Mouse (Mus musculus) limb, embryonic 11.5 days (tissue): ENCODE results near the gene Cadps. TPM values are rescaled to one million over a fixed set of nuclear protein-coding genes. Genes with fewer than 3 reads are reported as not detected.

Source experiments
- ATAC-seq: fragments of 200-750 bp; cut with Nextera tagmentation; 2 replicates; pipeline ENCODE4 v1.8.0; 2017; ENCODE audit warnings: low read depth; ENCODE audit not compliant: insufficient number of reproducible peaks, low FRiP score, low TSS enrichment
- DNase-seq: peaks from one replicate; pipeline ENCODE4 v3.0.0-alpha.2; 2015; ENCODE audit warnings: low spot score
- H3K27ac ChIP-seq: fragments of 300-500 bp; sonication (generic); replicated peaks from 2 replicates; pipeline ENCODE4 v1.5.1; 2014; ENCODE audit warnings: low read depth, mild to moderate bottlenecking, low read length
- H3K27me3 ChIP-seq: fragments of 300-500 bp; sonication (generic); 2 replicates; pipeline ENCODE4 v1.6.1; 2014; ENCODE audit warnings: mild to moderate bottlenecking, low read length, mixed read lengths; ENCODE audit not compliant: control insufficient read depth, insufficient read depth
- H3K36me3 ChIP-seq: fragments of 300-500 bp; sonication (generic); 2 replicates; pipeline ENCODE4 v1.6.1; 2014; ENCODE audit warnings: mild to moderate bottlenecking, low read length, moderate library complexity, mixed read lengths; ENCODE audit not compliant: control insufficient read depth, insufficient read depth
- H3K4me1 ChIP-seq: fragments of 300-500 bp; sonication (generic); 2 replicates; pipeline ENCODE4 v1.6.1; 2014; ENCODE audit warnings: low read length, mixed read lengths; ENCODE audit not compliant: control insufficient read depth, insufficient read depth
- H3K4me2 ChIP-seq: fragments of 300-500 bp; sonication (generic); 2 replicates; pipeline ENCODE4 v1.6.1; 2014; ENCODE audit warnings: low read depth, mild to moderate bottlenecking, moderate library complexity; ENCODE audit not compliant: severe bottlenecking
- H3K4me3 ChIP-seq: fragments of 300-500 bp; sonication (generic); 2 replicates; pipeline ENCODE4 v1.5.1; 2014; ENCODE audit warnings: low read depth, low read length
- H3K9ac ChIP-seq: fragments of 300-500 bp; sonication (generic); 2 replicates; pipeline ENCODE4 v1.6.1; 2014; ENCODE audit warnings: mild to moderate bottlenecking, low read length
- H3K9me3 ChIP-seq: fragments of 300-500 bp; sonication (generic); 2 replicates; pipeline ENCODE4 v1.6.1; 2016; ENCODE audit warnings: low read length; ENCODE audit not compliant: control insufficient read depth
- WGBS: fragments of 180-500 bp; shearing (Covaris S2); extraction: QIAGEN DNeasy Blood & Tissue Kit; methylation state at CpG from one replicate; pipeline ENCODE4 v1.1.7; 2014; 5-methylcytosine and 5-hydroxymethylcytosine counted together
- polyA plus RNA-seq: library from polyadenylated mRNA; unstranded; fragments of >200 nt; fragmentation: Nextera tagmentation; extraction: Ambion mirVana; gene quantifications from 2 replicates; pipeline ENCODE4 v1.2.1, GENCODE M21; 2014

The Cadps gene
- polyA plus RNA-seq, 1 experiment from 2014 or later, result 0.36 TPM

DNA sequence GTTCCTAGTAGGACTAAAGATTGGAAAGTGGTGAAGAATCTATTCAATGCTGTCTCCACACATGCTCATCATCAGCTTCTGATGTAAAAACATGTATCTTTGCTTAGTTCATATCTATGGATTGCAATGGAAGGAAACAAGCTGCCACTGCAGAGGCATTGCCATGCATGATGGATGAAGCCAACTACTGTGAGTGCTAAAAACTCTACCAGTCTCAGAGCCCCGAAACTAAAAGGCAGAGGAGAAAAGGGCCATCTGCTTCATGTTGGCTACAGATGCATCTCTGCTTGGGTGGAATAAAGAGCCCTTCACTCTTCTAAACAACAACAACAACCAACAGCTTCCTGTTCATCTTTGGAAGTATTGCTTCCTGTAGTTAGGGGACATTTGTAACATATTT is 38.6 kb downstream of the Cadps start:
- Histone ChIP-seq H3K36me3 (no peaks in the 10 kb centered on the region), H3K4me2 (no peak overlapping the region), H3K4me3 (no peak overlapping the region), H3K4me1 (no peaks in the 10 kb centered on the region), H3K9ac (no peak overlapping the region), H3K27me3 (no peaks in the 10 kb centered on the region), H3K27ac (no peak overlapping the region), H3K9me3 (no peaks in the 10 kb centered on the region)
- DNase-seq, result no peak
- WGBS, result 84% methylated on average over 1 of the region's 1 CpGs
- no peak for ATAC-seq

GRCm38 (mm10) chr14:12780016-12780415 is 42.9 kb downstream of the Cadps start:
- Histone ChIP-seq H3K9ac (no peak overlapping the region), H3K36me3 (no peaks in the 10 kb centered on the region), H3K9me3 (no peaks in the 10 kb centered on the region), H3K4me2 (no peak overlapping the region), H3K27me3 (no peaks in the 10 kb centered on the region), H3K27ac (no peak overlapping the region), H3K4me3 (no peak overlapping the region), H3K4me1 (no peaks in the 10 kb centered on the region)
- no peak for ATAC-seq
- WGBS, result 76% methylated on average over 1 of the region's 1 CpGs
- DNase-seq, result no peak

DNA sequence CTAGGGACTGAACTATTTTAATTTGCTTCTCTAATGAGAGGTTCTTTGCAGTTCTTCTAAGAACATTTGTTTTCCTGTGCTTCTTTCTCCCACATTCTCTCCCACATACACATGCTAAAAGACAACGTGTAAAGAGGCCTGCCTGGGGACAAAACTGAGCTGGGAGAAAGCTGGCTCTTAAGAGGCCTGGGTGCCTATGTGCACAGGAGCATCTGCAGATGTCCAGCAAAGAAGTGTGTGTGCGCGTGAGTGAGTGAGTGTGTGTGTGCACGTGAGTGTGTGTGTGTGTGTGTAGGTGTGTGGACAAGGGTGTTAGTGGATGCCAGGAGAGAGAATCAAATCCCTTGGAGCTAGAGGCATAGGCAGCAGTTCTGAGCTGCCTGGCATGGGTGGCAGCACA is 44.9 kb downstream of the Cadps start:
- Histone ChIP-seq H3K4me1 (no peaks in the 10 kb centered on the region), H3K9me3 (no peaks in the 10 kb centered on the region), H3K27ac (no peak overlapping the region), H3K4me2 (no peak overlapping the region), H3K27me3 (no peaks in the 10 kb centered on the region), H3K9ac (no peak overlapping the region), H3K4me3 (no peak overlapping the region), H3K36me3 (no peaks in the 10 kb centered on the region)
- DNase-seq, result no peak
- ATAC-seq, result no peak
- 71% methylated on average over 4 of the region's 4 CpGs for WGBS

DNA sequence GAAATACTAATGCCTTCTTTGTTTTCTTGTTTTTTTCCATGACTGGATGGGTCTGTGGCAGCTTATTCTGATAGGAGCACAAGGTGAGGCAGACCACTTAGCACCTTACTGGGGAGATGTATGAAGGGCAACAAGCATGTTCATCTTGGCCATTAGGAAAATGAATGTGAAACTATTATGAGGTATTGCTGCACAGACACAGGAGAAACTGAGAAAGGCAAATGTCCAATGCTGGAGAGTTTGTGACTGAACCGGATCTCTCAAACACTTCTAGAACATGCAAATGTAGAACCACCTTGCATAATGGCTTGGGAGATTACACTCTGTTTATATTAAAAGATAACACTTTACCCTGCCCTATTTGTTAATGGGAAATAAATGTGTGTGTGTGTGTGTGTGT is 54.0 kb downstream of the Cadps start:
- WGBS, result 83% methylated on average over 1 of the region's 1 CpGs
- H3K4me2 ChIP-seq, result no peak overlapping the region
- no peaks in the 10 kb centered on the region for H3K9me3 ChIP-seq
- H3K9ac ChIP-seq, result no peak overlapping the region
- no peak for ATAC-seq
- H3K4me1 ChIP-seq, result no peaks in the 10 kb centered on the region
- H3K36me3 ChIP-seq, result no peaks in the 10 kb centered on the region
- H3K27me3 ChIP-seq, result no peaks in the 10 kb centered on the region
- no peak overlapping the region for H3K27ac ChIP-seq
- H3K4me3 ChIP-seq, result no peak overlapping the region
- DNase-seq, result no peak

GRCm38 (mm10) chr14:12753237-12753636 is 69.6 kb downstream of the Cadps start:
- DNase-seq (no peak), ATAC-seq (no peak)
- no peaks in the 10 kb centered on the region for H3K9me3 ChIP-seq
- H3K4me1 ChIP-seq, result no peaks in the 10 kb centered on the region
- H3K27ac ChIP-seq, result no peak overlapping the region
- H3K36me3 ChIP-seq, result no peaks in the 10 kb centered on the region
- H3K9ac ChIP-seq, result no peak overlapping the region
- WGBS, result 89% methylated on average over 4 of the region's 4 CpGs
- H3K27me3 ChIP-seq, result no peaks in the 10 kb centered on the region
- no peak overlapping the region for H3K4me3 ChIP-seq
- no peak overlapping the region for H3K4me2 ChIP-seq

DNA sequence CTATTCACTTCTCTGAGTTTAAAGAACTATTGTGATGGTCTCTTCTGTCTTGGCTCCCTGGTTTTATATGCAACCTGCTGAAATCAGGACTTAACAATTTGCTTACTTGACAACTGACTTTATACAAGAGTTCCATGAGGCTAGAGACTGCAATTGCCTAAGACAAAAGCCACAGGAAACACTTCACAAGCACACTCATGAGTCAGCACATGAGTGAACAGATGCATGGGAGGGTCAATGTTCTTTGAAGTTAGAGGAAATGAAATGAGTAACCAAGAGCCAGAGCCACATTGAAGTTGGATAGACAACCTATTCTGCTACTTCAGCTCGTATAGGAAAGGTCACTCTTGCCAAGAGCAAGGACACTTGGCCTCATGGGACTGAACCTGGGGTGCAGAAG is 71.1 kb downstream of the Cadps start:
- H3K36me3 ChIP-seq, result no peaks in the 10 kb centered on the region
- H3K4me3 ChIP-seq, result no peak overlapping the region
- H3K27me3 ChIP-seq, result no peaks in the 10 kb centered on the region
- ATAC-seq (no peak), DNase-seq (no peak)
- H3K4me2 ChIP-seq, result no peak overlapping the region
- no peak overlapping the region for H3K9ac ChIP-seq
- H3K4me1 ChIP-seq, result no peaks in the 10 kb centered on the region
- H3K27ac ChIP-seq, result no peak overlapping the region
- no peaks in the 10 kb centered on the region for H3K9me3 ChIP-seq
- WGBS, result 64% methylated on average over 1 of the region's 1 CpGs

- no peak overlapping the region for H3K27ac ChIP-seq
- no peak overlapping the region for H3K9ac ChIP-seq
- DNase-seq, result no peak
- ATAC-seq, result no peak
- WGBS, result 83% methylated on average over 2 of the region's 2 CpGs
- H3K9me3 ChIP-seq, result no peaks in the 10 kb centered on the region
- H3K4me3 ChIP-seq, result no peak overlapping the region
- no peak overlapping the region for H3K4me2 ChIP-seq
- H3K27me3 ChIP-seq, result no peaks in the 10 kb centered on the region
- no peaks in the 10 kb centered on the region for H3K36me3 ChIP-seq
- H3K4me1 ChIP-seq, result no peaks in the 10 kb centered on the region
Measured at GRCm38 (mm10) chr14:12730979-12731378, 91.9 kb downstream of the Cadps start.

GRCm38 (mm10) chr14:12722452-12723194 is 100.3 kb downstream of the Cadps start:
- Histone ChIP-seq H3K9ac (no peak overlapping the region), H3K36me3 (no peaks in the 10 kb centered on the region), H3K4me1 (no peaks in the 10 kb centered on the region), H3K9me3 (no peaks in the 10 kb centered on the region), H3K4me2 (no peak overlapping the region), H3K27me3 (no peaks in the 10 kb centered on the region), H3K27ac (no peak overlapping the region), H3K4me3 (no peak overlapping the region)
- ATAC-seq (no peak), DNase-seq (no peak)
- 92% methylated on average over 1 of the region's 1 CpGs for WGBS

GRCm38 (mm10) chr14:12718766-12719165 is 104.1 kb downstream of the Cadps start:
- Histone ChIP-seq H3K9me3 (no peaks in the 10 kb centered on the region), H3K4me1 (no peaks in the 10 kb centered on the region), H3K4me3 (no peak overlapping the region), H3K4me2 (no peak overlapping the region), H3K27me3 (no peaks in the 10 kb centered on the region), H3K9ac (no peak overlapping the region), H3K27ac (no peak overlapping the region), H3K36me3 (no peaks in the 10 kb centered on the region)
- ATAC-seq, result no peak
- no peak for DNase-seq
- WGBS, result 81% methylated on average over 3 of the region's 3 CpGs
